Mouse (Mus musculus) kidney, adult 2 months (tissue): Measurements from ENCODE around the gene Sorcs2. TPM values are rescaled to one million over a fixed set of nuclear protein-coding genes. Genes with fewer than 3 reads are reported as not detected.

Experiments
- DNase-seq: peaks from one replicate; pipeline ENCODE4 v3.0.0; 2021
- H3K27ac ChIP-seq: fragments of 200-500 bp; 2 replicates; pipeline ENCODE4 v1.5.1; 2012; ENCODE audit warnings: low read depth, low read length, control low read depth, inconsistent platforms; ENCODE audit not compliant: insufficient read depth
- H3K27me3 ChIP-seq: fragments of 200-500 bp; replicated peaks from 2 replicates; pipeline ENCODE4 v1.6.1; 2012; ENCODE audit warnings: mild to moderate bottlenecking, moderate library complexity, low read length, inconsistent platforms; ENCODE audit not compliant: control insufficient read depth, insufficient read depth
- H3K36me3 ChIP-seq: fragments of 200-500 bp; 2 replicates; pipeline ENCODE4 v1.6.1; 2012; ENCODE audit warnings: mild to moderate bottlenecking, moderate library complexity, low read length, inconsistent platforms; ENCODE audit not compliant: control insufficient read depth, insufficient read depth
- H3K4me1 ChIP-seq: fragments of 200-500 bp; 2 replicates; pipeline ENCODE4 v1.6.1; 2011; ENCODE audit warnings: low read length; ENCODE audit not compliant: control insufficient read depth, insufficient read depth
- H3K4me3 ChIP-seq: fragments of 200-500 bp; 2 replicates; pipeline ENCODE4 v1.5.1; 2011; ENCODE audit warnings: mild to moderate bottlenecking, low read depth, low read length, control low read depth; ENCODE audit not compliant: insufficient read depth
- CTCF ChIP-seq: fragments of 200-500 bp; conservative IDR thresholded peaks from 2 replicates; pipeline ENCODE4 v1.5.1; 2011; ENCODE audit warnings: low read depth, mild to moderate bottlenecking, control low read depth, low read length, moderate library complexity, mixed read lengths; ENCODE audit not compliant: insufficient read depth, insufficient read length
- POLR2A ChIP-seq: fragments of 200-500 bp; IDR thresholded peaks from one replicate; pipeline ENCODE4 v1.6.1; 2011; ENCODE audit warnings: low read depth, low read length, control low read depth
- WGBS: fragments of 180-500 bp; shearing (Covaris S2); methylation state at CpG from one replicate; pipeline ENCODE4 v1.1.7; 2018; 5-methylcytosine and 5-hydroxymethylcytosine counted together
- polyA plus RNA-seq: library from polyadenylated mRNA; depleted of rRNA; stranded (reverse); fragments of >200 nt; gene quantifications from 2 replicates; pipeline ENCODE4 v1.2.3, GENCODE M21; 2012

Gene Sorcs2
- polyA plus RNA-seq, 1 experiment: 1.9 TPM

DNA sequence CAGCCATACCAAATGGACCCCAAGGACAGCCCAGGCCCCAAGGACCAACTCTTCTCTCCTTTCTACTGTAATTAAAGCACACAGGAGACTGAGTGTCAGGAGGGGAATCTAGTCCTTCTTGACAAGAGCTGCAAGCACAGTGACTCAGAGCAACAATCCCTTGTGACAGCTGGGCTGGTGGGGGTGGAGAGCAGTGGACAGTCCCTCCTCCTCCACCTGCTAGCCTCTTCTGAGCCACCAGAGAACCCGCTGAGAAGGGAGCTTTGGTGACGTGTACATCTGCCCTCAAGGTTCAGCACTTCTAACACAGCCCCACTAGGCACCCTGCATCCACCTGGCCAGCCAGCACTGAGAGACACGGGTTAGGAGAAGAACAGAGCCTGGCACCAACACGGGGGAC, 96.8 kb downstream of the Sorcs2 start:
- no peak for TF ChIP-seq CTCF
- no peak for TF ChIP-seq POLR2A
- no peaks in the 10 kb centered on the region for H3K4me1 ChIP-seq
- no peak overlapping the region for H3K27ac ChIP-seq
- no peaks in the 10 kb centered on the region for H3K36me3 ChIP-seq
- no peak for DNase-seq
- no peaks in the 10 kb centered on the region for H3K27me3 ChIP-seq
- WGBS: 62% methylated on average over 4 of the region's 4 CpGs
- H3K4me3 ChIP-seq: no peak overlapping the region

DNA sequence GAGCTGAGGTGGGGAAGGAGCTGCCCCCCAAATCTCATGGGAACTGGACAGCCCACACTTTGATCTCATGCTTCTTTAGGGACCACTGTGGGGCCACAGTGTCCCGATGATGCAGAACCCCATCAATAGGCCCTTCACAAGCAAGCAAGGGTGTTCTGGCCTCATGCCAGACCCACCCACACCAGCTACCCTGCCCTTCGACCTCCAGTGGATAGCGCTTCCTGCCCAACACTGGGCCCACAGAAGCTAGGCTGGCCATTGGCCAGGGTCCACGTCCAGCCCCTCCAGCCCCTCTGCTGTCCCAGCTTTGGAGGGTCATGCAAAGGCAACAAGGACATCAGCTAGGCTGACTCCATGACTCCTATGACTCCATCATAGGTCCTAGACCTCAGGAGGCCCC, 99.9 kb downstream of the Sorcs2 start:
- Histone ChIP-seq H3K36me3 (no peaks in the 10 kb centered on the region), H3K27me3 (no peaks in the 10 kb centered on the region), H3K27ac (no peak overlapping the region), H3K4me1 (no peaks in the 10 kb centered on the region), H3K4me3 (no peak overlapping the region)
- 62% methylated on average over 4 of the region's 4 CpGs for WGBS
- DNase-seq: no peak
- TF ChIP-seq CTCF: no peak

DNA sequence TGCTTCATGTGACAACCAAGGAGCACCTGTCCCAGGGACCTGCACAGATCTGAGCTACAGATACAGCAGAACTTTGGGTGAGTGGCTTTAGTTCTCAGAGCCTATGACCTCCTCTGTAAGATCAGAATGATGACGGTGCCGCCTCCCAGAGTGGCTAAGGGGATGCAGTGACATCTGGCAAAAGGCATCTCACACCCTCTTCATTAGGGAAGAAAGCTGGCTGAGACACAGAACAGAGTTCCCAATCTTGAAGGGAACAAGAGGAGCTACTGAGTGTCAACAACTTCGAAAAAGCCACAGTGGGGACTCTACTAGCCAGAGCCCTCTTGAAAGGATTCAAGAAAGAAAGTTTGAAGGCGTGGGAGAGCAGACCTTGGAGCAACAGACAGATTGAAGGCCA, 100.7 kb downstream of the Sorcs2 start:
- Histone ChIP-seq H3K4me1 (no peaks in the 10 kb centered on the region), H3K27ac (no peak overlapping the region), H3K36me3 (no peaks in the 10 kb centered on the region), H3K4me3 (no peak overlapping the region), H3K27me3 (no peaks in the 10 kb centered on the region)
- no peak for DNase-seq
- WGBS: 83% methylated on average over 4 of the region's 4 CpGs
- TF ChIP-seq CTCF: no peak
- no peak for TF ChIP-seq POLR2A

DNA sequence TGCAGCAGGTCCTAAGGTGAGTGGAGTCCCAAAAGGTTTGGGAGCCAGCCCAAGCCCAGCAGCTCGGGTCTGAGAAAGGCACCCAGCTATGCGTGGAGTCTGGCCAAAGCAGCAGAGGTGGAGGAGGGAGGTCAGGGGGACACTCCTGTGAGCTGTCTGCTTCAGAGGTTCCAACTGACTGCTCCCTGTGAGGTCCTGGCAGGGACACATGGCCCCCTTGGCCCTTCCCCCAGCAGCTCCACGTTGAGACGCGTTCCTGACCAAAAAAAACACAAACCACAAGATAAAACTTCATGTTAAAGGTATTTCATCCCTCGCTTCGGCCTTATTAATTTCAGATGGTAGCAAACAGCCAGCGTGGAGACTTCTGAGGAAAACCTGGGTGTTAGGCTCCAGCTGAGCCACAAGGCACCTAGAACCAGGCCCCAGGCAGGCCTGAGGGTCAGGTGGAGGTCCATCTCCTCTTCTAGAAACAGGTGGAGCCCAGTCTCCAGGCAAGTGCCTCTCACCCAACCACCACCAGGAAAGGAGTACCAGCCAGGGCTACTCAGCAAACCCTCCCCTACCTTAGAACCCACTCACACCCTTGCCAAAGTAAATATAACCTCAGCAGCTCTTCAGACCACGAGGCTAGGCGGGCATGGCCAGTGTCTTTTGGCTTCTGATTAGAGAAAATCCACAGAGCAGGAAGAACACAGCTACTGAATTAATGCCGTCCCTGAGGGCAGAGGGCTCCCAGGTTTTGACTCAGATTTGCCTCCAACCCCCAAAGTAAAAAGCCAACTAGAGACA, 104.6 kb downstream of the Sorcs2 start:
- no peaks in the 10 kb centered on the region for H3K36me3 ChIP-seq
- 55% methylated on average over 11 of the region's 11 CpGs for WGBS
- H3K4me1 ChIP-seq: no peaks in the 10 kb centered on the region
- no peak overlapping the region for H3K4me3 ChIP-seq
- H3K27me3 ChIP-seq: no peaks in the 10 kb centered on the region
- DNase-seq: peak; percentile 49
- H3K27ac ChIP-seq: no peak overlapping the region
- TF ChIP-seq CTCF (no peak), POLR2A (no peak)

DNA sequence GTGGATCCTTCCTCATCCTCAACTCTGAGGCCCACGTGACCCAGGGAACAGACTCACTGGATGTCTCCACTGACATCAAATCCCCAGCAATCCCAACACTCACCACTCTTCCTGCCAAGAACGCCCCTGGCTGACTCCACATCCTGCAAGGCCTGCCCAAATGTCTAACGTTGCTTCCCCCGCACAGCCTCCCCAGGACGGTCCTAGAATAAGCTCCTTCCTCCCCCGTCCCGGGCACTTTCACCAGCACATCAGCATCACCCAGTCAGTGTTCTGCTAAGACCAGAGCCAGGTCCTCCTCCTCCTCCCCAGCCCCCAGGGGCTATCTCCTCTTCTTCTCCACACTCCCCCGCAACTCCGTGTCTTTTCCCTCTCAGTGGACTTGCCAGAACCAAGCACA, 105.6 kb downstream of the Sorcs2 start:
- no peaks in the 10 kb centered on the region for H3K36me3 ChIP-seq
- TF ChIP-seq CTCF: no peak
- no peak for TF ChIP-seq POLR2A
- DNase-seq: no peak
- no peak overlapping the region for H3K4me3 ChIP-seq
- H3K4me1 ChIP-seq: no peaks in the 10 kb centered on the region
- H3K27me3 ChIP-seq: no peaks in the 10 kb centered on the region
- H3K27ac ChIP-seq: no peak overlapping the region
- WGBS: 58% methylated on average over 9 of the region's 9 CpGs

DNA sequence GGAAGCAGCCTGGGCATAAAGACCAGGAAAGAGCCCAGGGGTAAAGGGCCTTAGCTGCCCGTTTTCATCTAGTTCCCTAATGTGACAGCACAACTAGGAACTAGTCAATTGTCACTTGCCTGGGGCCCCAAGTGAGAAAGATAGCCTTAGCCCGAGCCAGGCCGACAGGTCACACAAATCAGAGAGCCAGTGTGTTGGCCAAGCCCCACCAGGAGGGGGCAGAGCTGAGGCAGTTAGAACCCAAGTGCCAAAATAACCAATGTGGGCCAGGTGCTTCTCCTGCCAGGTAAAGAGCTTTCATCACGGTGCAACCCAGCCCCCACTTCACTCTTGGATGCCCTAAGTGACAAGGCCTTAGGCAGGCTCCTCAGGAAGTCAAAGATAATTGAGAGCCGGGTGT, 106.7 kb downstream of the Sorcs2 start:
- Histone ChIP-seq H3K27ac (no peak overlapping the region), H3K4me3 (no peak overlapping the region), H3K4me1 (no peaks in the 10 kb centered on the region), H3K36me3 (no peaks in the 10 kb centered on the region), H3K27me3 (no peaks in the 10 kb centered on the region)
- TF ChIP-seq POLR2A: no peak
- TF ChIP-seq CTCF: peak; percentile 51
- WGBS: 73% methylated on average over 5 of the region's 5 CpGs
- DNase-seq: peak; percentile 26

DNA sequence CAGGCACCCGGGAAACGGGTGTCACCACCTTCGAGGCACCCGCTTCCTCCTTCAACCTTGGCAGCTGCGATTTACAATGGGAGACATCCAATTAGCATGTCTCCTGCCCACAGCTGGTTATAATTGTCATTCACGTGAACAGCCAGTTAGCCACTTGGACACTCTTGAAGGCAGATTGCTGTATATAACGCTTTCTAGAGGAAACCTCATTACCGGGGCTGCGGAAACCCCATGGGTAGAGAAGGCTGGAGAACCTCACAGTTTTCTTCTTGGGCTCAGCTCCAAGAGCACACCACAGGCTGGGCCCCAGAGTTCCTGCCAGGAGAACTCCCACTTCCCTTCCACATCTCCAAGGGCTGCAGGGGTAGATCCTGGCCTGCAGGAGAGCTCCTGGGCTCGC, 112.5 kb downstream of the Sorcs2 start:
- TF ChIP-seq POLR2A: no peak
- TF ChIP-seq CTCF: no peak
- H3K27me3 ChIP-seq: no peaks in the 10 kb centered on the region
- DNase-seq: no peak
- no peaks in the 10 kb centered on the region for H3K36me3 ChIP-seq
- WGBS: 43% methylated on average over 10 of the region's 10 CpGs
- no peaks in the 10 kb centered on the region for H3K4me1 ChIP-seq
- no peak overlapping the region for H3K27ac ChIP-seq
- H3K4me3 ChIP-seq: no peak overlapping the region
